Mouse (Mus musculus) midbrain, embryonic 14.5 days (tissue): ENCODE measurements at regions not wholly inside any gene's neighbourhood (a gene's known extent, or its start where the extent isn't known, plus 50 kb on each side); places are given as distances from the start of the nearest gene placed in this dataset.
A peak's percentile ranks its signal among the peaks of the same experiment; 100 is the strongest.

Source experiments
- ATAC-seq: fragments of 200-750 bp; cut with Nextera tagmentation; 2 replicates; pipeline ENCODE4 v1.8.0; 2017; ENCODE audit warnings: moderate number of reproducible peaks, moderate library complexity; ENCODE audit not compliant: low FRiP score, low TSS enrichment
- DNase-seq: peaks from one replicate; pipeline ENCODE4 v3.0.0-alpha.2; 2015
- H3K27ac ChIP-seq: fragments of 300-500 bp; sonication (generic); replicated peaks from 2 replicates; pipeline ENCODE4 v1.5.1; 2014; ENCODE audit warnings: mild to moderate bottlenecking, low read depth, low read length, moderate library complexity
- H3K27me3 ChIP-seq: fragments of 300-500 bp; sonication (generic); 2 replicates; pipeline ENCODE4 v1.6.1; 2014; ENCODE audit warnings: low read length, control low read depth, mixed read lengths; ENCODE audit not compliant: control insufficient read depth, insufficient read depth
- H3K36me3 ChIP-seq: fragments of 300-500 bp; sonication (generic); 2 replicates; pipeline ENCODE4 v1.6.1; 2014; ENCODE audit warnings: low read length, control low read depth; ENCODE audit not compliant: control insufficient read depth, insufficient read depth
- H3K4me1 ChIP-seq: fragments of 300-500 bp; sonication (generic); 2 replicates; pipeline ENCODE4 v1.6.1; 2014; ENCODE audit warnings: mild to moderate bottlenecking, antibody characterized with exemption, low read length, control low read depth; ENCODE audit not compliant: control insufficient read depth, insufficient read depth
- H3K4me2 ChIP-seq: fragments of 300-500 bp; sonication (generic); 2 replicates; pipeline ENCODE4 v1.6.1; 2014; ENCODE audit warnings: mild to moderate bottlenecking, low read length, moderate library complexity
- H3K4me3 ChIP-seq: fragments of 300-500 bp; sonication (generic); replicated peaks from 2 replicates; pipeline ENCODE4 v1.5.1; 2014; ENCODE audit warnings: low read depth, low read length
- H3K9ac ChIP-seq: fragments of 300-500 bp; sonication (generic); replicated peaks from 2 replicates; pipeline ENCODE4 v1.6.1; 2014; ENCODE audit warnings: mild to moderate bottlenecking, low read length, moderate library complexity
- H3K9me3 ChIP-seq: fragments of 300-500 bp; sonication (generic); 2 replicates; pipeline ENCODE4 v1.6.1; 2016; ENCODE audit warnings: low read length, control low read depth, mixed read lengths; ENCODE audit not compliant: control insufficient read depth
- WGBS: fragments of 180-500 bp; shearing (Covaris S2); extraction: QIAGEN DNeasy Blood & Tissue Kit; methylation state at CpG from one replicate; pipeline ENCODE4 v1.1.7; 2014; 5-methylcytosine and 5-hydroxymethylcytosine counted together

DNA sequence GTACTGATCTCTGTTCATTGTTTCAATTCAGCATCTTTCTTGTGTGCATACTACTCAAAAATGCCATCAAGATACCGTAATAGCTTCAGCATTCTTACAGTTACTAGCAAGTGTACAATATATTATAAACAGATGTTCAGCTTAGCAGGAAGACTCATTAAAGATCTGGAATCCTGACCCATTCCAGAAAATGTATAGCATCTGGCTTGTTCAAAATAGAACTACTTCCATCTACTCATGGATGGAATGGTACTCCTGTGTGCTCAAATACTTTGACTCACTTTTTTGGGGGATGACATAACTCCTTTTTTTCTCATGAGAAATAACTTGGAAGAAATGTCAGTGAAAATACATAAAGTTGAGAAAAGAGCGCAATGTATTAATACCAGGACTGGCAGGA, 291.2 kb upstream of the Manea start:
- no peaks in the 10 kb centered on the region for H3K27me3 ChIP-seq
- WGBS, result 94% methylated on average over 2 of the region's 2 CpGs
- no peak for ATAC-seq
- no peak overlapping the region for H3K4me3 ChIP-seq
- no peaks in the 10 kb centered on the region for H3K36me3 ChIP-seq
- H3K9me3 ChIP-seq, result no peaks in the 10 kb centered on the region
- H3K9ac ChIP-seq, result no peak overlapping the region
- H3K4me1 ChIP-seq, result no peaks in the 10 kb centered on the region
- no peak overlapping the region for H3K27ac ChIP-seq
- no peak overlapping the region for H3K4me2 ChIP-seq
- DNase-seq, result no peak

DNA sequence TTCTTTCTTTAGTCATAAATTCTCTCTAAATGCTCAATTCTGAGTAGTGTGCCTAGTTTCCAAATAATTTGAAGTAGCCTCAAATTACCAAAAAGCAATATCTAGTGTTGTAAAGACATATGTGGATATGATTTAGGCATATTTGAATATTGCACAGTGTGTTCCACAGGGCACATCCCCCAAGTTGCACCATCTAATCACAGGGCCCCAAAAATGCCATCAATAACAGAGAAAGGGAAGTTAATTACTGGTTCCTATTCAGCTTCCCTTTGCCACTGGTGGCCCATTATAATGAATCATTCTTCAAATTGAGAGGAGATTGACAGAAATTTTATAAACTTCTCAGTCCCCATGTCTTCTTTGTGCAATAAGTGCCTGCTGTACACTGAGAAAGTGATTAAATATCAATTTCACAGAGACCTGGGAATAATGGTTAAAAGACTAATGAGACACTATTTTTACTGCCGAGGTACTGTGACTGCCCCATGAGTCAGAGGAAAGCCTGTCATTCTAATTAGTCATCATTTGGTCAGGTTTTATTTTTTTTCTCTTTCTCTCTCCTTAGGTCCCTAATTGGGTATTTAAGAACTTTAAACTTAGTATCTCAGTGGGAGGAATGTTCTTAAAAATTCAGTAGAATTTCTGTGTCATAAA, 284.0 kb upstream of the Manea start:
- no peaks in the 10 kb centered on the region for H3K27me3 ChIP-seq
- H3K36me3 ChIP-seq, result no peaks in the 10 kb centered on the region
- DNase-seq (no peak), ATAC-seq (no peak)
- WGBS, result 28% methylated on average over 1 of the region's 1 CpGs
- no peaks in the 10 kb centered on the region for H3K4me1 ChIP-seq
- no peak overlapping the region for H3K4me2 ChIP-seq
- no peaks in the 10 kb centered on the region for H3K9me3 ChIP-seq
- no peak overlapping the region for H3K9ac ChIP-seq
- H3K27ac ChIP-seq, result no peak overlapping the region
- H3K4me3 ChIP-seq, result no peak overlapping the region

- no peak for DNase-seq
- Histone ChIP-seq H3K4me2 (no peak overlapping the region), H3K27ac (no peak overlapping the region), H3K4me3 (no peak overlapping the region), H3K27me3 (no peaks in the 10 kb centered on the region), H3K9ac (no peak overlapping the region), H3K4me1 (no peaks in the 10 kb centered on the region), H3K36me3 (no peaks in the 10 kb centered on the region), H3K9me3 (no peaks in the 10 kb centered on the region)
- 80% methylated on average over 2 of the region's 2 CpGs for WGBS
- no peak for ATAC-seq
Measured at GRCm38 (mm10) chr4:26629710-26630109, 283.0 kb upstream of the Manea start.

DNA sequence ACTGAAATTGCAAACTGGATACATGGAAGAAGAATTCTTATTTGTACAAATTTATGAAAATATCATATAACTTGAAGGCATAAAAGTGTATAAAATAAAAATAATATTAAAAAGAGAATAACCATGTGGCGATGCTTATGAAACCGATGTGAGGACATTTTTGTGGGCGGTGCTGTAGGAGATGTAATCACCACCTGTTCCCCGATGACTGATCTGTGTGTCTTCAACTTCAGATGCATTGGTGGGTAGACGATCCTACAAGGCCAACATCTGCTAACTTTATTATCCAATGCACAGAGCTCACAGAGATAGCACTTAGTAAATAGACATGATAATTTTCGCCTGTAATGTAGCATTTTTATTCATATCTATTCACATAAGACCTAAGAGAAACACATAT, 281.1 kb upstream of the Manea start:
- no peak overlapping the region for H3K4me3 ChIP-seq
- H3K4me2 ChIP-seq, result no peak overlapping the region
- H3K27me3 ChIP-seq, result no peaks in the 10 kb centered on the region
- WGBS, result 89% methylated on average over 6 of the region's 6 CpGs
- H3K27ac ChIP-seq, result no peak overlapping the region
- no peaks in the 10 kb centered on the region for H3K9me3 ChIP-seq
- no peaks in the 10 kb centered on the region for H3K36me3 ChIP-seq
- DNase-seq (no peak), ATAC-seq (no peak)
- no peak overlapping the region for H3K9ac ChIP-seq
- no peaks in the 10 kb centered on the region for H3K4me1 ChIP-seq

- Histone ChIP-seq H3K36me3 (no peaks in the 10 kb centered on the region), H3K4me1 (no peaks in the 10 kb centered on the region), H3K4me3 (no peak overlapping the region), H3K9me3 (no peaks in the 10 kb centered on the region), H3K9ac (no peak overlapping the region), H3K4me2 (no peak overlapping the region), H3K27me3 (no peaks in the 10 kb centered on the region), H3K27ac (no peak overlapping the region)
- DNase-seq (peak; percentile 53), ATAC-seq (no peak)
- WGBS, result 76% methylated on average over 3 of the region's 3 CpGs
Measured at GRCm38 (mm10) chr4:26589081-26589869, 242.6 kb upstream of the Manea start.

DNA sequence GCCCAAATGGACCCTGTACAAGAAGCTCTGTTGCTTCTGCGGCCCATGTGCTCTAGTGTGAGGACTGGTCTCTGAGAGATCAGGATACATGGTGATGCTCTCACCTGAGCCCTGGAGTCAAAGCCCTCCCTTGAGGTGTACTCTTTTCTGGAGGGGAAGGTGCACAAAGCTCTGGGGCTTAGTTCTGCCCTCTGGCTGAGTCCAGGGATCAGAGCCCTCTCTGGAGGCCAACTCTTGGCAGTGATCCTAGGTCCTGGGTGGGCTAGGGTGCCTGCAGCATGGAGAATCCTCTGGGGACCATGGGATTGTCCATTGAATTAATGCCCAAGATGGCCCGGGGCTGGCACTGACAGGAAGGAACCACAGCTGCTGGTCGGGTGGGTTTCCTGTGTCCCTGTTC, 209.0 kb upstream of the Manea start:
- H3K4me2 ChIP-seq, result no peak overlapping the region
- 89% methylated on average over 3 of the region's 3 CpGs for WGBS

DNA sequence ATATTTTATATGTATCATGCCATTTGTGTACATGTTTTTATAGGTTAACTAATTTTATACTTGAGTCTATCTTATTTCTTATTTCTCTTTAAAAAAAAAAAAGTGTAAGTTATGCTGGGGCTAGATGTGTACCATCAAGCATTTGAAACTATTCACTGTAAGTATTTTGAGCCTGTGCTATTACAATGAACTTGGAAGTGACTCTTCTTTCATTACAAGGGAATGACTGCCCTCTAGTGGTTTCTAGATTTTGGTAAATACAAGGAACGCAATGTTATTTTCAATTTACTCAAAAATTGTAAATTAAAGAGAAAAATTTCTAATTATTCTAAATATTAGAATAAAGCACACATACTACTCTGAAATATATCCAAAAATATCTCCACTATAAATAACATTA, 197.1 kb upstream of the Manea start:
- ATAC-seq (no peak), DNase-seq (peak; percentile 93)
- H3K27ac ChIP-seq, result no peak overlapping the region
- H3K27me3 ChIP-seq, result no peaks in the 10 kb centered on the region
- no peak overlapping the region for H3K9ac ChIP-seq
- H3K4me3 ChIP-seq, result no peak overlapping the region
- H3K4me2 ChIP-seq, result no peak overlapping the region
- no peaks in the 10 kb centered on the region for H3K36me3 ChIP-seq
- no peaks in the 10 kb centered on the region for H3K4me1 ChIP-seq
- H3K9me3 ChIP-seq, result no peaks in the 10 kb centered on the region
- 38% methylated on average over 1 of the region's 1 CpGs for WGBS

More for the DNA sequence above, 209.0 kb upstream of the Manea start:
- no peak overlapping the region for H3K27ac ChIP-seq
- no peaks in the 10 kb centered on the region for H3K36me3 ChIP-seq
- H3K9me3 ChIP-seq, result no peaks in the 10 kb centered on the region
- no peaks in the 10 kb centered on the region for H3K27me3 ChIP-seq
- H3K9ac ChIP-seq, result no peak overlapping the region
- H3K4me1 ChIP-seq, result no peaks in the 10 kb centered on the region
- DNase-seq (no peak), ATAC-seq (peak; percentile 43; the same call in 1 of the 2 replicates)
- no peak overlapping the region for H3K4me3 ChIP-seq

- H3K27me3 ChIP-seq, result no peaks in the 10 kb centered on the region
- H3K9me3 ChIP-seq, result no peaks in the 10 kb centered on the region
- ATAC-seq (no peak), DNase-seq (no peak)
- no peak overlapping the region for H3K9ac ChIP-seq
- no peak overlapping the region for H3K4me3 ChIP-seq
- WGBS, result 68% methylated on average over 2 of the region's 2 CpGs
- H3K27ac ChIP-seq, result no peak overlapping the region
- no peaks in the 10 kb centered on the region for H3K36me3 ChIP-seq
- H3K4me1 ChIP-seq, result no peaks in the 10 kb centered on the region
- H3K4me2 ChIP-seq, result no peak overlapping the region
Measured at GRCm38 (mm10) chr4:26542511-26542910, 195.8 kb upstream of the Manea start.

GRCm38 (mm10) chr4:26508004-26508403, 161.3 kb upstream of the Manea start:
- ATAC-seq, result no peak
- 80% methylated on average over 5 of the region's 5 CpGs for WGBS
- DNase-seq, result no peak
- H3K4me1 ChIP-seq, result no peaks in the 10 kb centered on the region
- no peak overlapping the region for H3K27ac ChIP-seq
- no peaks in the 10 kb centered on the region for H3K9me3 ChIP-seq
- no peaks in the 10 kb centered on the region for H3K36me3 ChIP-seq
- H3K4me2 ChIP-seq, result no peak overlapping the region
- no peak overlapping the region for H3K4me3 ChIP-seq
- no peak overlapping the region for H3K9ac ChIP-seq
- no peaks in the 10 kb centered on the region for H3K27me3 ChIP-seq
